Mouse (Mus musculus): ENCODE measurements at regions not wholly inside any gene's neighbourhood (a gene's known extent, or its start where the extent isn't known, plus 50 kb on each side); places are given as distances from the start of the nearest gene placed in this dataset.

GRCm38 (mm10) chr19:33081493-33081892 lies 310.6 kb downstream of the Rnls start:
- no peak overlapping the region for H3K27ac ChIP-seq (ENCODE audit: insufficient read depth, low read length)
- no peak for TF ChIP-seq CTCF (IDR thresholded peaks at IDR 0.05; ENCODE audit: borderline replicate concordance, insufficient read depth, low read length)
- TF ChIP-seq POLR2A (IDR thresholded peaks at IDR 0.05; ENCODE audit: low read depth, low read length), result no peak
- H3K4me3 ChIP-seq (ENCODE audit: insufficient read depth, low read length), result no peak overlapping the region
- H3K4me1 ChIP-seq (ENCODE audit: control insufficient read depth, insufficient read depth, low read length), result no peaks in the 10 kb centered on the region

- Histone ChIP-seq H3K4me1 (ENCODE audit: control insufficient read depth, insufficient read depth, low read length) (no peaks in the 10 kb centered on the region), H3K4me3 (ENCODE audit: insufficient read depth, low read length) (no peak overlapping the region), H3K27ac (ENCODE audit: insufficient read depth, low read length) (no peak overlapping the region)
- TF ChIP-seq CTCF (IDR thresholded peaks at IDR 0.05; ENCODE audit: borderline replicate concordance, insufficient read depth, low read length), result no peak
- TF ChIP-seq POLR2A (IDR thresholded peaks at IDR 0.05; ENCODE audit: low read depth, low read length), result no peak
Measured at GRCm38 (mm10) chr19:33083371-33083770, 308.7 kb downstream of the Rnls start.

- Histone ChIP-seq H3K4me1 (ENCODE audit: control insufficient read depth, insufficient read depth, low read length) (no peaks in the 10 kb centered on the region), H3K4me3 (ENCODE audit: insufficient read depth, low read length) (no peak overlapping the region), H3K27ac (ENCODE audit: insufficient read depth, low read length) (no peak overlapping the region)
- TF ChIP-seq POLR2A (IDR thresholded peaks at IDR 0.05; ENCODE audit: low read depth, low read length), result no peak
- no peak for TF ChIP-seq CTCF (IDR thresholded peaks at IDR 0.05; ENCODE audit: borderline replicate concordance, insufficient read depth, low read length)
Measured at GRCm38 (mm10) chr19:33084683-33085082, 307.4 kb downstream of the Rnls start.
